Mouse (Mus musculus): Measurements from ENCODE around the gene Slc35g3. TPM values are rescaled to one million over a fixed set of nuclear protein-coding genes. Genes with fewer than 3 reads are reported as not detected.

The Slc35g3 gene
- polyA plus RNA-seq, 1 experiment, result not detected

- Histone ChIP-seq H3K9ac (ENCODE audit: low read depth, poor library complexity, severe bottlenecking) (peak overlapping the region; percentile 52), H3K4me3 (ENCODE audit: low read depth, low read length) (peak overlapping the region; percentile 56), H3K27ac (ENCODE audit: insufficient read depth, low read length) (no peak overlapping the region), H3K36me3 (ENCODE audit: control insufficient read depth, insufficient read depth, low read length, poor library complexity, severe bottlenecking) (no peaks in the 10 kb centered on the region), H3K27me3 (ENCODE audit: control insufficient read depth, insufficient read depth, low read length, poor library complexity, severe bottlenecking) (no peaks in the 10 kb centered on the region), H3K9me3 (replicated peaks; ENCODE audit: control insufficient read depth, insufficient read depth, low read length, poor library complexity, severe bottlenecking) (no peaks in the 10 kb centered on the region), H3K4me1 (ENCODE audit: control insufficient read depth, insufficient read depth, low read length) (peaks cover 2% of the 10 kb centered on the region)
- TF ChIP-seq CTCF (IDR thresholded peaks at IDR 0.05; ENCODE audit: low read depth, low read length), result no peak
- peak; percentile 27 for TF ChIP-seq POLR2A (IDR thresholded peaks at IDR 0.05; ENCODE audit: insufficient read depth, low read length)
These were observed 35.8 kb downstream of the Slc35g3 start for GRCm38 (mm10) chr11:69725951-69726350.

DNA sequence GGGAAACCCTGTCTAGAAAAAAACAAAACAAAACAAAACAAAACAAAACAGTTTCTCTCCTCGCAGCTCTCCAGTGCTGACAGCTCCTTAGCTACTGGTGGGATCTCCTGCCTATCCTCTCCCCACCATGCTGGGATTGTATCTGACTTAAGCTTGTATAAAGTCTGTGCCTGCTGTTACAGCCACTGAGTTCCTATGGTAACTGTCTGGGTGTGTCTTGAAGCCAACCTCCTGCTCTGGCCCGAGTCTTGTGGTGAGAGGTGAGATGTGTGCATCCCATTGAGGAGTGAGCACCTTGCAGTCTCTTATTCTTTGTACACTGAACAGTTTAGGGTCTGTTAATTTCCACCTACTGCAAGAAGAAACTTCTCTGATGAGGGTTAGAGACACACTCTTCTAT is 38.7 kb downstream of the Slc35g3 start:
- TF ChIP-seq EP300 (IDR thresholded peaks at IDR 0.05; ENCODE audit: insufficient read depth, low read depth, low read length) (no peak), CTCF (IDR thresholded peaks at IDR 0.05; ENCODE audit: low read depth, low read length) (no peak), POLR2A (IDR thresholded peaks at IDR 0.05; ENCODE audit: insufficient read depth, low read length) (no peak)
- no peak overlapping the region for H3K27ac ChIP-seq (ENCODE audit: insufficient read depth, low read length)

GRCm38 (mm10) chr11:69720852-69721251 is 40.9 kb downstream of the Slc35g3 start:
- Histone ChIP-seq H3K27me3 (ENCODE audit: control insufficient read depth, insufficient read depth, low read length, poor library complexity, severe bottlenecking) (no peaks in the 10 kb centered on the region), H3K9ac (ENCODE audit: low read depth, poor library complexity, severe bottlenecking) (peak overlapping the region; percentile 41; the same call in 1 of the 2 replicates), H3K27ac (ENCODE audit: insufficient read depth, low read length) (no peak overlapping the region)

More for the DNA sequence above, 38.7 kb downstream of the Slc35g3 start:
- no peak overlapping the region for H3K9ac ChIP-seq (ENCODE audit: low read depth, poor library complexity, severe bottlenecking)
- H3K9me3 ChIP-seq (replicated peaks; ENCODE audit: control insufficient read depth, insufficient read depth, low read length, poor library complexity, severe bottlenecking), result no peaks in the 10 kb centered on the region
- no peak overlapping the region for H3K4me3 ChIP-seq (ENCODE audit: low read depth, low read length)
- H3K4me1 ChIP-seq (ENCODE audit: control insufficient read depth, insufficient read depth, low read length), result peaks cover 2% of the 10 kb centered on the region
- no peaks in the 10 kb centered on the region for H3K36me3 ChIP-seq (ENCODE audit: control insufficient read depth, insufficient read depth, low read length, poor library complexity, severe bottlenecking)
- H3K27me3 ChIP-seq (ENCODE audit: control insufficient read depth, insufficient read depth, low read length, poor library complexity, severe bottlenecking), result no peaks in the 10 kb centered on the region

GRCm38 (mm10) chr11:69719423-69719822 is 42.3 kb downstream of the Slc35g3 start:
- peaks cover 4% of the 10 kb centered on the region for H3K4me1 ChIP-seq (ENCODE audit: control insufficient read depth, insufficient read depth, low read length)

More at GRCm38 (mm10) chr11:69720852-69721251, 40.9 kb downstream of the Slc35g3 start:
- H3K4me1 ChIP-seq (ENCODE audit: control insufficient read depth, insufficient read depth, low read length), result peaks cover 4% of the 10 kb centered on the region
- no peaks in the 10 kb centered on the region for H3K36me3 ChIP-seq (ENCODE audit: control insufficient read depth, insufficient read depth, low read length, poor library complexity, severe bottlenecking)
- TF ChIP-seq EP300 (IDR thresholded peaks at IDR 0.05; ENCODE audit: insufficient read depth, low read depth, low read length), result no peak
- TF ChIP-seq POLR2A (IDR thresholded peaks at IDR 0.05; ENCODE audit: insufficient read depth, low read length), result no peak
- TF ChIP-seq CTCF (IDR thresholded peaks at IDR 0.05; ENCODE audit: low read depth, low read length), result no peak
- no peaks in the 10 kb centered on the region for H3K9me3 ChIP-seq (replicated peaks; ENCODE audit: control insufficient read depth, insufficient read depth, low read length, poor library complexity, severe bottlenecking)
- no peak overlapping the region for H3K4me3 ChIP-seq (ENCODE audit: low read depth, low read length)

GRCm38 (mm10) chr11:69718661-69719060 is 43.1 kb downstream of the Slc35g3 start:
- H3K27me3 ChIP-seq (ENCODE audit: control insufficient read depth, insufficient read depth, low read length, poor library complexity, severe bottlenecking), result no peaks in the 10 kb centered on the region
- peak overlapping the region; percentile 77 for H3K9ac ChIP-seq (ENCODE audit: low read depth, poor library complexity, severe bottlenecking)
- no peaks in the 10 kb centered on the region for H3K9me3 ChIP-seq (replicated peaks; ENCODE audit: control insufficient read depth, insufficient read depth, low read length, poor library complexity, severe bottlenecking)
- peak overlapping the region; percentile 95 for H3K27ac ChIP-seq (ENCODE audit: insufficient read depth, low read length)
- H3K4me1 ChIP-seq (ENCODE audit: control insufficient read depth, insufficient read depth, low read length), result peaks cover 4% of the 10 kb centered on the region
- TF ChIP-seq POLR2A (IDR thresholded peaks at IDR 0.05; ENCODE audit: insufficient read depth, low read length), result no peak
- TF ChIP-seq EP300 (IDR thresholded peaks at IDR 0.05; ENCODE audit: insufficient read depth, low read depth, low read length), result no peak
- no peak for TF ChIP-seq CTCF (IDR thresholded peaks at IDR 0.05; ENCODE audit: low read depth, low read length)
- peak overlapping the region; percentile 12; the same call in 1 of the 2 replicates for H3K4me3 ChIP-seq (ENCODE audit: low read depth, low read length)
- no peaks in the 10 kb centered on the region for H3K36me3 ChIP-seq (ENCODE audit: control insufficient read depth, insufficient read depth, low read length, poor library complexity, severe bottlenecking)

More at GRCm38 (mm10) chr11:69719423-69719822, 42.3 kb downstream of the Slc35g3 start:
- H3K4me3 ChIP-seq (ENCODE audit: low read depth, low read length), result peak overlapping the region; percentile 45
- no peaks in the 10 kb centered on the region for H3K36me3 ChIP-seq (ENCODE audit: control insufficient read depth, insufficient read depth, low read length, poor library complexity, severe bottlenecking)
- peak overlapping the region; percentile 77 for H3K9ac ChIP-seq (ENCODE audit: low read depth, poor library complexity, severe bottlenecking)
- no peaks in the 10 kb centered on the region for H3K27me3 ChIP-seq (ENCODE audit: control insufficient read depth, insufficient read depth, low read length, poor library complexity, severe bottlenecking)
- H3K9me3 ChIP-seq (replicated peaks; ENCODE audit: control insufficient read depth, insufficient read depth, low read length, poor library complexity, severe bottlenecking), result no peaks in the 10 kb centered on the region
- TF ChIP-seq POLR2A (IDR thresholded peaks at IDR 0.05; ENCODE audit: insufficient read depth, low read length), result no peak
- TF ChIP-seq EP300 (IDR thresholded peaks at IDR 0.05; ENCODE audit: insufficient read depth, low read depth, low read length), result no peak
- TF ChIP-seq CTCF (IDR thresholded peaks at IDR 0.05; ENCODE audit: low read depth, low read length), result peak; percentile 46
- peak overlapping the region; percentile 95; the same call in 1 of the 2 replicates for H3K27ac ChIP-seq (ENCODE audit: insufficient read depth, low read length)

DNA sequence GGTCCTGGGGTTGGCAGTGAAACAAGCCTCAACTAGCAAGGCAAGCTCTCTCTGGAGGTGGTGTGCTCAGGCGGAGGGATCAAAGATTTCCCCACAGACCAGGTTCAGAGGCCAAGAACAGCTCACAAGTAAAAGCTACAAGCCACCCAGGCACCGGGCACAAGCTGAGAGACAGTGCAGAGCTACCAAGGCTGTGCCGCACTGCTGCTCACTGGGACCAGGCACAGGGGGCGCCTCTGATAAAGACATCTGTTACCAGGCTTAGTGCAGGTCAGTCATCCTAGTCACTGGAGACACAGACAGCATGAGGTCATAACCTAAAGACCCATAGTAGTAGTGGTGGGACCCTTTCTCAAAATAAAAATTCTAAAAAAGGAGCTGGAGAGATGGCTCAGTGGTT is 44.8 kb downstream of the Slc35g3 start:
- no peaks in the 10 kb centered on the region for H3K9me3 ChIP-seq (replicated peaks; ENCODE audit: control insufficient read depth, insufficient read depth, low read length, poor library complexity, severe bottlenecking)
- H3K4me1 ChIP-seq (ENCODE audit: control insufficient read depth, insufficient read depth, low read length), result peaks cover 4% of the 10 kb centered on the region
- no peak overlapping the region for H3K9ac ChIP-seq (ENCODE audit: low read depth, poor library complexity, severe bottlenecking)
- H3K4me3 ChIP-seq (ENCODE audit: low read depth, low read length), result no peak overlapping the region
- no peaks in the 10 kb centered on the region for H3K36me3 ChIP-seq (ENCODE audit: control insufficient read depth, insufficient read depth, low read length, poor library complexity, severe bottlenecking)
- peak overlapping the region; percentile 13 for H3K27ac ChIP-seq (ENCODE audit: insufficient read depth, low read length)
- no peaks in the 10 kb centered on the region for H3K27me3 ChIP-seq (ENCODE audit: control insufficient read depth, insufficient read depth, low read length, poor library complexity, severe bottlenecking)
- TF ChIP-seq CTCF (IDR thresholded peaks at IDR 0.05; ENCODE audit: low read depth, low read length), result peak; percentile 38
- no peak for TF ChIP-seq POLR2A (IDR thresholded peaks at IDR 0.05; ENCODE audit: insufficient read depth, low read length)

Measured in ES-Bruce4 (cell line).